Mouse (Mus musculus): ENCODE results near the gene Mrgbp.

The Mrgbp gene

GRCm38 (mm10) chr2:180581002-180581401 lies at the start of gene Mrgbp:
Gene Mrgbp, plus strand, starts transcription at chr2:180581304.
- no peak for DNase-seq (ENCODE audit: low spot score in 2 of 2)

DNA sequence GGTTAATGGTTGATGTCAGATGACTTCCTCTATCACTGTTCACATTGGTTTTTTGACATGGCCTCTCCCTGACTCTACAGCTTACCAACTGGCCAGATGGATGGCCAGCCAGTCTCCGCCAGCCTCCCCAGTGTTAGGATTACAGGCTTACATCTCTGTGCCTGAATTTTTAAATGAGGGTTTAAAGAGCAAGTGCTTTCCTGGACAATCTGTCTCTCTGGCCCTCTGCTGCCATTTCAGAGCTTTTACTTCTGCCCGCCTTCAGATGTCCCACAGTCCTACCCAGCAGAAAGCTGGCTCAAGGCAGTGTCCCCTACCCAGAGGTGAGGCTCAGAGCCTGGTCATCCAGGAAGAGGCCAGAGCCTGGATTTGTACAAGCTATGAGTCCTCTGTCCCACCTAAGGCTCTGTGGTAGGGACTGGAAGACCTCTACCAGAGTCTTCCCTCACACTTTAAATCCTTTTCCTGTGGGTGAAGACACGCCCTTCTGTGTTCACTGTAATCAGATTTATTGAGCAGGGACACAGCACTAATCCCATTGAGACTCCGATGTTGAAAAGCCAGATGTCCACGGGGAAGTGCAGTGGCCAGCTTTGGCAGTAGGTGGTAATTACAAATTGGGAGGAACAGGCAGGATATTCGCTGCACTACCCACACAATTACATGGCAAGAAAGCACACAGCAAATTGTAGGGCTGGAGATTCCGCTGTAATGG lies 49.3 kb upstream of the Mrgbp start:
- no peak for DNase-seq (ENCODE audit: low spot score in 2 of 2)

- no peak for DNase-seq (ENCODE audit: low spot score in 2 of 2)
These were observed 48.6 kb upstream of the Mrgbp start for GRCm38 (mm10) chr2:180532386-180532995.

- DNase-seq (ENCODE audit: low spot score in 2 of 2), result no peak
These were observed 47.9 kb upstream of the Mrgbp start for GRCm38 (mm10) chr2:180533237-180533636.

- DNase-seq (ENCODE audit: low spot score in 2 of 2), result no peak
These were observed 37.4 kb upstream of the Mrgbp start for GRCm38 (mm10) chr2:180543675-180544074.

DNA sequence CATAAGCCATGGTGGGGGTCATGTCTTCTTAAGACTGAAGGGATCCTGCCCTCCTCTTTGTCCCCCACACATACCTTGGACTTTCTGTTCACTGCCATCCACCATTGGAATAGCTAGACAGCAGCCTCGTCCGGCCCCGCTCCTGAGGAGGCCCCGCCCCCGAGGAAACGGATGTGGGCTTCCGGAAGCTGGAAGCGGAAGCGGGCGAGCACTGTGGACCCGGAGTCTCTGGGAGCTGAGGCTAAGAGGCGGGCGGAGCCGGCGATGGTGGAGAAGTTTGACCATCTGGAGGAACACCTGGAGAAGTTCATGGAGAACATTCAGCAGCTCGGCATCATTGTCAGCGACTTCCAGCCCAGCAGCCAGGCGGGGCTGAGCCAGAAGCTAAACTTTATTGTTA lies 36.1 kb upstream of the Mrgbp start:
- no peak for DNase-seq (ENCODE audit: low spot score in 2 of 2)

GRCm38 (mm10) chr2:180547384-180548106 lies 33.6 kb upstream of the Mrgbp start:
- DNase-seq (ENCODE audit: low spot score in 2 of 2), result no peak

DNA sequence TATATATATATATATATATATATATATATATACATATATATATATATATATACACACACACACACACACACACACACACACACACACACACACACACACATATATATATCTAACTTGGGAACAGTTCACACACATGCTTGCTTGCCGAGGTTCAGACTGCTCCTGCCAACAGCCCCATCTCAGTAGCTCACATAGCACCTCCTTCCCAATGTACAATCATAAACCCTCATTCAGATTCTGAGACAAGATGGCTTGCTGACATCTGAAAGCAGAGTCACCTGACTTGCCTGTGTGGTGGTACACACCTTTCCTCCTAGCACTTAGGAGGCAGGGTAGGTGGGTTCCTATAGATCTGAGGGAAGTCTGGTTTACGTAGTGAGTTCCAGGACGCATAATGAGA lies 28.8 kb upstream of the Mrgbp start:
- no peak for DNase-seq (ENCODE audit: low spot score in 2 of 2)

GRCm38 (mm10) chr2:180555219-180555618 lies 25.9 kb upstream of the Mrgbp start:
- no peak for DNase-seq (ENCODE audit: low spot score in 2 of 2)

DNA sequence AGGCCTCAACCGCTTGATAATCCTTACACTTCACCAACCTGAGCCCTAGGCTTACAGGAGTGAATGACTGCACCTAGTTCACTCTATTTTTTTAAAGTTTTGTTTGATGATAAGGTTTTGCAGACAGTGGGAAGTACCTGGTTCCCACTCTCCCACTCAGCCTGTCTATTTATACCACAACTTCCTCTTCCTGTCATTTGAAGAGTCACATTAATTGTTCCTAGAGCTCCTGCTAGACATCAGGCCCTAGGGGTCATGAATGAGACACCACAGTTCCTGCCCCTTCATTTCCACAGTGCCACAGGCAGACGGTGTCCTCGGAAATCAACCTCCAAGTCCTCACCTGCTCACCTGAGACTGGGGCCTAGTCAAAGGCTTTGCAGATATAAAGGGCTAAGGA lies 24.6 kb upstream of the Mrgbp start:
- no peak for DNase-seq (ENCODE audit: low spot score in 2 of 2)

- DNase-seq (ENCODE audit: low spot score in 2 of 2), result no peak
These were observed 20.9 kb upstream of the Mrgbp start for GRCm38 (mm10) chr2:180560245-180560644.

- DNase-seq (ENCODE audit: low spot score in 2 of 2), result no peak
These were observed 19.0 kb upstream of the Mrgbp start for GRCm38 (mm10) chr2:180562146-180562545.

GRCm38 (mm10) chr2:180563296-180563695 lies 17.8 kb upstream of the Mrgbp start:
- DNase-seq (ENCODE audit: low spot score in 2 of 2), result no peak

- DNase-seq (ENCODE audit: low spot score in 2 of 2), result no peak
These were observed 17.3 kb upstream of the Mrgbp start for GRCm38 (mm10) chr2:180563841-180564240.

DNA sequence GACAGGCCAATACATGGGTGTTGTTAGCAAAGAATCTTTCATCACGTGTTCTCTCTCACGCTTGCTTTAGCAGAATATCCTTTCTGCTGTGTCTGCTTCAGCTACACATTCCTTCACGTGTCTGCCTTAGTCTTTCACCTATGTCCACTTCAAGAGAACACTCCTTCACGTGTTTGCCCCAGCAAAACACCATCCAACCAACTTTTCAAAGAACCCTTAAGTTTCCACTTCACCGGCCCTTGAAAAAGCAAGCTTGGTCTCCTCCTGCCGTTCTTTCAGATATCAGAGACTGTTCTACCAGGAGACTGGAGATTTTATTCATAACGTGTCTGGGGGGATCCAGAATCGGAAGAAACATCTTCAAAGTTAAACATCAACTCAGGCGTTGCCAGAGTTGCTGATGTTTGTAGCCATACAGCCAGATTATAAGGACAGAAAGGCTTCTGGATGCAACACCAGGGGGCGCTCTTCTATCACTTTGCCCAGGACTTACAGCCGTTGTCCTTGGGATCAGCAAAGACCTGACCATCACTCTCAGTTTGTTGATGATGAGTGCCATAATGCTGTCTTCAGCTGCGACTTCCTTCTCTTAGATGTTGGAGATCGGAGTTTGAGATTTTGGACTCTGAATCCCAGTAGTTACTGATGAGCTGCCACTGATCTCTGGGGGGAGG lies 14.7 kb upstream of the Mrgbp start:
- DNase-seq (ENCODE audit: low spot score in 2 of 2), result peak in 1 of 2 experiments; percentile 35

DNA sequence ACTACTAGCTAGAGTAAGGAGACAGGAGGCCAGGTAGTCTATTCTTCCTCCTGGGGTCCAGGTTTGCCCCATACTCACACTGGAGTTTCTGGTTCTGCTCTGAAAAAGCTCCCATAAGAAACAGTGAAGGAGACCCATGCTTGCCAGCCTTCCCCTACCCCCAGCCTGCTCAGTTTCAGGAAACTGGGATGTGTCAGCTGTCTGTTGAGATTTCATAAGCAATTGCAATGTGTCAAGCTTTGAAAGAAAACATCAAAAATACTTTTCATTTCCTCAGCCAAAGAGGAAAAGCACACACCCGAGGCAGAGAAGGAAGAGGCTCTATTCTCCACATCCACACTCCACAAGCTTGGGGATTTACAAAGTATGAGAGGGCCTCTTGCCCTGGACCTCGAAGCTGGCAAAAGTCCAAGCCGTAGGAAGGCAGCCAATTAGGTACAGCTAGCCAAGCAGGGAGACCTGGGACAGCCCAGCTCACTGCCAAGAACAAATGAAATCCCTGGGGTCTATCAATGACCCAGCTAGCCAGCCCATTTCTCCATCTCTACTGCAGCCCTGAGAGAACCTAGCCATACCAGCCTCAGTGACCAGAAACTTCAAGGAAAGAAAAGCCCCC lies 12.0 kb upstream of the Mrgbp start:
- DNase-seq (ENCODE audit: low spot score in 2 of 2), result no peak

DNA sequence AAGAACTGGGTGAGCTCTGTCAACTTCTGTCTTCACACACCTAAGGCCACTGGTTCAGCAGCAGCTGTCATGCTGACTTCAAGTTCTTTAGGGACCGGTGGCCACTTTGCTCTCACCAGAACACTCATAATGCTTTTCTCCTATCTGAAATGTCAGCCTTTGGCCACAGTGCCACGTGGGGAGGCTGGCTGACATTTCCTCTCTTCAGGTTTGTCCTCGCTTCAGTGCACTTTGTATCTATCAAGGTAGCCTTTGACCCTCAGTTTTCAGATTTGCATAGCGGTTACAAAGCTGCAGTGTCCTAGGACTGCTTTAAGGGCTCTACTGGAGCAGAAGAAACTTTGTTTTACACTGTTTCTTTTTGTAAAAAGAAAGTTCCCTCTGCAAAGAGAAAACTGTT lies 4.6 kb upstream of the Mrgbp start:
- peak in 1 of 2 experiments; percentile 24 for DNase-seq (ENCODE audit: low spot score in 2 of 2)

- peak; percentile 44 to 50 for DNase-seq (ENCODE audit: low spot score in 2 of 2)
These were observed 2.4 kb upstream of the Mrgbp start for GRCm38 (mm10) chr2:180578686-180579085.

DNA sequence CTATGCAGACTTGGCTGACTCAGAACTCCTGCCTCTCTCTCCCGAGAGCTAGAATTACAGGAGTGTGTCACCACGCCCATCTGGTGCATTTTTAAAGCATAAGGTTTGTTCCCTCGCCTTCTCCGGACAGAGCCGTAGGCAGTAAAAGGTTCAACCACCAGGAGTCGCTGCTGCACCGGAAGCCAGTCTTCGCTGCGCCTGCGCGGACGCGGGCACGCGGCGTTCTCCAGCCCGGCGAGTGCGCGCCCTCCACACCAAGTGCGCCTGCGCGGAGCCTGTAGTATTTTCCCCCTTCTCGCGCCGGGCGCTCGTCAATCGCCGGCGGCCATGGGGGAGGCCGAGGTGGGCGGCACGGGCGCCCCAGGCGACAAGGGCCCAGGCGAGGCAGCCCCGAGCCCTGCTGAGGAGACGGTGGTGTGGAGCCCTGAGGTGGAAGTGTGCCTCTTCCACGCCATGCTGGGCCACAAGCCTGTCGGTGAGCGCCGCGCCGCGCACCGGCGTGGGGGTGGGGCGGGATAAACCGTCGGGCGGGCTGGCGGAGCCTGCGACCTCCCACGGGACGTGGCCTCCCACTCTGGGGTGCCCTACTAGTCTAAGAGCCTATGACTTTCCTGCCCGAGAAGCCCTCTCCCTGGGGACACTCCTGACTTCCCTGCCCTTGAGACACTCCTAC lies 1.5 kb downstream of the Mrgbp start:
- DNase-seq (ENCODE audit: low spot score in 2 of 2), result peak; percentile 95

GRCm38 (mm10) chr2:180583154-180583507 lies 2.0 kb downstream of the Mrgbp start:
- peak; percentile 33 to 36 for DNase-seq (ENCODE audit: low spot score in 2 of 2)

DNA sequence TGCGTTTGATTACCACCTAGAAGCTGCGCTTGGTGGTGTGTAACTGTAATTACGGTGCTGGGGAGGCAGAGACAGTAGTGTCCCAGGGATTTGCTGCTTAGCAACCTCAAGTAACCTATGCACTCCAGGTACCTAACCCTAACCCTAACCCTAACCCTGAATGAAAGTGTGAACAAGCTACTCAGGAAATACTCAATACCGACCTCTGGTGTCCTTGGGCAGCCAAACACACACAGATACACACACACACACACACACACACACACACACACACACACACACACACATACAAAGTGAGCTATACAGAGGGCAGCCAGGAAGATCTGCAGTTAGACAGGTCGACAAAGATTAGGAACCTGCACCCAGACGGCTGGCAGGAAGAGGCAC lies 7.6 kb downstream of the Mrgbp start:
- DNase-seq (ENCODE audit: low spot score in 2 of 2), result no peak
